Mouse (Mus musculus): Measurements from ENCODE around the gene Dap3. TPM values are rescaled to one million over a fixed set of nuclear protein-coding genes. Genes with fewer than 3 reads are reported as not detected.
A peak's percentile ranks its signal among the peaks of the same experiment; 100 is the strongest.

Dap3 gene
- total and polyA plus RNA-seq, 2 experiments from 2014 or later, result 53.5 to 111 TPM

DNA sequence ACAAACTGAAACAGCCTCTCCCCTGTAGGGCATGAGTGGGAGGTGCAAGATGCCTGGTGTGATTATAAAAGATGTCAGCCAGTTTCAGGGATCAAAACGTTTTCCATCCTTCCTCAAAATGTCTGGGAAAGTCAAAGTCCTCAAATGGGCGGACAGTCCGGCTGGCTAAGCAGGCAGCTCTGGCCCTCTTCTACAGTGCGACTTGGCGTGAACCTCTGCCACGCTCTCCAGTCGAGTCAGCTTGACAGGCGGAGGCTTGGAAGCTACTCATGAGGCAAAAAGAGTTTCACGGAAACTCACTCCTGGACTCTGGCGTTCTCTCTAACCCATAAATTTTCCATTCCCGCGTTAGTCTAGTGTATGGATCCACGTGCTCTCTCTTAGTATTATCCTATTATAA, 32.0 kb downstream of the Dap3 start:
- no peak overlapping the region for H3K4me2 ChIP-seq (ENCODE audit: low read depth, low read length, poor library complexity, severe bottlenecking)
- WGBS, result 82% methylated on average over 13 of the region's 13 CpGs
- no peak for TF ChIP-seq CTCF (IDR thresholded peaks at IDR 0.05)
- no peak overlapping the region for H3K4me3 ChIP-seq (ENCODE audit: low read depth, low read length)
- no peaks in the 10 kb centered on the region for H3K27me3 ChIP-seq (ENCODE audit: insufficient read depth, low read length)
- H3K9ac ChIP-seq (replicated peaks; ENCODE audit: low read length, poor library complexity, severe bottlenecking), result no peak overlapping the region
- ATAC-seq (ENCODE audit: low FRiP score) (no peak), DNase-seq (ENCODE audit: low spot score) (no peak)
- H3K36me3 ChIP-seq (ENCODE audit: insufficient read depth, low read length), result peaks cover 22% of the 10 kb centered on the region
- H3K4me1 ChIP-seq (ENCODE audit: insufficient read depth, low read length), result 0 out of 2 replicates have a peak, but pooled peaks cover 4% of the 10 kb centered on the region
- H3K27ac ChIP-seq (ENCODE audit: low read depth, low read length), result no peak overlapping the region
- H3K9me3 ChIP-seq (ENCODE audit: low read length), result no peaks in the 10 kb centered on the region

DNA sequence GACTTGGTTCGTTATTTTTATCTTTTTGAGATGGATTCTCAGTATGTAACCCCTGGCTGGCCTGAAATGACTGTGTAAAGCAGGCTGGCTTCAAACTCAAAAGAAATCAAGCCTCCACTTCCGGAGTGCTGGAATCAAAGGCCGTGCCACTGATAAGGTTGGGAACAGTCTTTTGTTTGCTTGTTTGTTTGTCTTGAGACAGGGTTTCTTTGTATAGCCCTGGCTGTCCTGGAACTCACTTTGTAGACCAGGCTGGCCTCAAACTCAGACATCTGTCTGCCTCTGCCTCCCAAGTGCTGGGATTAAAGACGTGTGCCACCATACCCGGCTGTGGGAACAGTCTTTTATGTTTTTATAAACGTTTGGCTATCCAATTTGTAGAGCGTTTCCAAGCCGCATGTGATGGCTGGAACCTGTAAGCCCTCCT, 36.6 kb downstream of the Dap3 start:
- peak; percentile 14; the same call in 1 of the 2 replicates for ATAC-seq (ENCODE audit: low FRiP score)

DNA sequence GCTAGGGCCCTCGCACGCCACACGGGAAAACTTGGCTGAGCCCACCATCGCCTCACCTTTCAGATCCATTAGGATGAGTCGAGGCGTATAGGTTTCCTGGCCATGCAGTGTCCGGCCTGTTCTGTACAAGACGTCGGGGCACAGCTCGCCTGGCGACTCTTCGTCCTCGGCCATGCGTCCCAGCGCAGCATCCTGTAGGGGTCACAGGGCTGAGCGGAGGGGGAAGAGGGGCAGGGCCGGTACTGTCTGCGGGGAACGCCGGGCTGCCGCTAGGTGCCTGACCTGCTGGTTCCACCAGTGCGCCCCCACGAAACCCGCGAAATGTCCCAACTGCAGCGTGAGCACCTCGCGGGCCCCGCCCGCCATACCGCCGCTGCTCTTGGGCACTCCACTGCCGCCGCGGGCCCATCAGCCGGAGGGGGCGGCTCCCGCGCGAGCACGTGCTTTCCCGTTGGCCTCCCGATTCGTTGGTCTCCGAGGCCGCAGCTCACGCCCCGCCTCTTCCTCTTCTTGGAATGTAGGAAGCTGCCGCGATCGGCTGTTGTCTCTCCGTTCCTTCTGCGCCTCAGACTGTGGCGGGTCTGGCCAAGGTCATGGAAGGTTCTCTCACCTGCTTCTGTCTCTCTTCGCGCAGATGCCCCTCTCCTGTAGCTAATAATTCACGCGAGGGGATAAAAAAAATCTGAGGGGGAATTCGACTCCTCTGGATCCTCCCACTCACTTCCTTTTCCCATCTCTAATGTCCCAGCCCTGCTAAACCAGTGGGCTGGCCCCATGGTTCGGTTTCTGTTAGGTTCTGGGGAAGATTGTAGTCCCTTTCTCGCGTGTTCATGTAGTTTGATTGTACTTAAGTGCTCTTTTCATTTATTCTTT, 37.2 kb downstream of the Dap3 start, which contains the start of gene Msto1:
Msto1 (minus strand) TSS at position 489 of the 873 bp plus-strand sequence.
- DNase-seq (ENCODE audit: low spot score), result peak; percentile 94
- Histone ChIP-seq H3K4me2 (ENCODE audit: low read depth, low read length, poor library complexity, severe bottlenecking) (peak within 1 kb of the TSS; percentile 63), H3K36me3 (ENCODE audit: insufficient read depth, low read length) (peaks cover 32% of the 10 kb centered on the region), H3K27ac (ENCODE audit: low read depth, low read length) (peak within 1 kb of the TSS; percentile 85), H3K9me3 (ENCODE audit: low read length) (no peaks in the 10 kb centered on the region), H3K27me3 (ENCODE audit: insufficient read depth, low read length) (no peaks in the 10 kb centered on the region), H3K4me3 (ENCODE audit: low read depth, low read length) (peak within 1 kb of the TSS; percentile 69), H3K4me1 (ENCODE audit: insufficient read depth, low read length) (peaks cover 7% of the 10 kb centered on the region; the same call in 1 of the 2 replicates), H3K9ac (replicated peaks; ENCODE audit: low read length, poor library complexity, severe bottlenecking) (peak within 1 kb of the TSS; percentile 73)
- peak; percentile 96 for ATAC-seq (ENCODE audit: low FRiP score)
- TF ChIP-seq CTCF (IDR thresholded peaks at IDR 0.05), result peak; percentile 22
- WGBS, result under 1% methylated on average over 46 of the region's 62 CpGs

More for the DNA sequence above, 36.6 kb downstream of the Dap3 start:
- Histone ChIP-seq H3K9me3 (ENCODE audit: low read length) (no peaks in the 10 kb centered on the region), H3K36me3 (ENCODE audit: insufficient read depth, low read length) (peaks cover 26% of the 10 kb centered on the region), H3K9ac (replicated peaks; ENCODE audit: low read length, poor library complexity, severe bottlenecking) (peak overlapping the region; percentile 73), H3K4me2 (ENCODE audit: low read depth, low read length, poor library complexity, severe bottlenecking) (peak overlapping the region; percentile 63), H3K27ac (ENCODE audit: low read depth, low read length) (peak overlapping the region; percentile 85), H3K4me1 (ENCODE audit: insufficient read depth, low read length) (peaks cover 7% of the 10 kb centered on the region; the same call in 1 of the 2 replicates), H3K4me3 (ENCODE audit: low read depth, low read length) (peak overlapping the region; percentile 69), H3K27me3 (ENCODE audit: insufficient read depth, low read length) (no peaks in the 10 kb centered on the region)
- DNase-seq (ENCODE audit: low spot score), result no peak
- WGBS, result 20% methylated on average over 8 of the region's 8 CpGs
- no peak for TF ChIP-seq CTCF (IDR thresholded peaks at IDR 0.05)

DNA sequence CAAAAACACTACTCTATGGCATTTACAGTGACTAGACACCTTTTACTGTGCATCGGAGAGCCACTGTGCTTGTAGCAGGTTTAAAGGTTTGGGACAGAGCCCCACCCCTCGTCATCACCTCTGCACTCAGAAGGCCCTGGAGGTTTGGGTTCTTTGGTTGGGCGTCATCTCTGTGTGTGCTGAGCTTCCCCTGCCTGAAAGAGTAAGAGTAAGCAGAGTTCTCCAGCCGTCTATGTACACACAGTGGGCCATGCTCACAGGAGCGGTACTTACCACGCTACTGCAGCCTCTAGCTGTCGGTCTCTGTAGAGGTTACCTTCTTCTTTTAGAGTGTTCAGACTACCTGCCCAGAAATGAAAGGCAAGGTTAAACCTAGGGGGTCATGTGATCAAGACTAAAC, 38.4 kb downstream of the Dap3 start:
- DNase-seq (ENCODE audit: low spot score) (no peak), ATAC-seq (ENCODE audit: low FRiP score) (no peak)
- Histone ChIP-seq H3K36me3 (ENCODE audit: insufficient read depth, low read length) (peaks cover 44% of the 10 kb centered on the region), H3K4me2 (ENCODE audit: low read depth, low read length, poor library complexity, severe bottlenecking) (peak overlapping the region; percentile 63; the same call in 1 of the 2 replicates), H3K27ac (ENCODE audit: low read depth, low read length) (no peak overlapping the region), H3K9me3 (ENCODE audit: low read length) (no peaks in the 10 kb centered on the region), H3K9ac (replicated peaks; ENCODE audit: low read length, poor library complexity, severe bottlenecking) (no peak overlapping the region), H3K4me3 (ENCODE audit: low read depth, low read length) (no peak overlapping the region), H3K27me3 (ENCODE audit: insufficient read depth, low read length) (no peaks in the 10 kb centered on the region), H3K4me1 (ENCODE audit: insufficient read depth, low read length) (peaks cover 7% of the 10 kb centered on the region; the same call in 1 of the 2 replicates)
- TF ChIP-seq CTCF (IDR thresholded peaks at IDR 0.05), result no peak
- 94% methylated on average over 7 of the region's 7 CpGs for WGBS

DNA sequence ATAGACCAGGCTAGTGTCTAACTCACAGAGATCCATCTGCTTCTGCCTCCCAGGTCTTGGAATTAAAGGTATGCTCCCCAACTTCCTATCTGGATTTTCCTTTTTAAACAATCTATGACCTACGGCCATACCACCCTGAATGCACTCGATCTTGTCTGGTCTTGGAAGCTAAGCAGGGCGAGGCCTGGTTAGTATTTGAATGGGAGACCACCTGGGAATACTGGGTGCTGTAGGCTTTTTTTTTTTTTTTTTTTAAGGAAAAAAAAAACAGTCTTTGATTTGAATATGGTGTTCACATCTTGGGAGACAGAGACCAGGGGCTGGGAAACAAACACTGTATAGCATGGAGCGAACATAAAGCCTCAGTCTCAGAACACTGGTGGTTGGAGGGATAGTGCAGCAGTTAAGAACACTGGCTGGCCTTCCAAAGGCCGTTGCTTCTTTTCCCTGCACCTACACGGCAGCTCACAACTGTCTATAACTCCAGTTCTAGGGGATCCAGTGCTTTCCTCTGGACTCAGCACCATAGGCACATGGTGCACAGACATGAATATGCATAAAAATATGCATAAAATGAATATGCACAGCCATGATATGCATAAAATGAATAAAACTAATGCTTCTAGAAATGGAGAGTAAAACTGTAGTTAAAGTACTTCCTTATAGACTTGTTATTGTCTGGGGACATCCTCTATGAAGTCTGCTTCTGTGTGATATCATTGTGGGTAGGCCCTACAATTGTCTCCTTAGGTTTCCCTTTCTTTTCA, 44.4 kb downstream of the Dap3 start:
- no peak overlapping the region for H3K4me3 ChIP-seq (ENCODE audit: low read depth, low read length)
- ATAC-seq (ENCODE audit: low FRiP score) (no peak), DNase-seq (ENCODE audit: low spot score) (no peak)
- no peak overlapping the region for H3K4me2 ChIP-seq (ENCODE audit: low read depth, low read length, poor library complexity, severe bottlenecking)
- no peak for TF ChIP-seq CTCF (IDR thresholded peaks at IDR 0.05)
- peaks cover 74% of the 10 kb centered on the region for H3K36me3 ChIP-seq (ENCODE audit: insufficient read depth, low read length)
- H3K9ac ChIP-seq (replicated peaks; ENCODE audit: low read length, poor library complexity, severe bottlenecking), result no peak overlapping the region
- H3K9me3 ChIP-seq (ENCODE audit: low read length), result no peaks in the 10 kb centered on the region
- 88% methylated on average over 6 of the region's 6 CpGs for WGBS
- H3K27me3 ChIP-seq (ENCODE audit: insufficient read depth, low read length), result no peaks in the 10 kb centered on the region
- H3K27ac ChIP-seq (ENCODE audit: low read depth, low read length), result no peak overlapping the region
- H3K4me1 ChIP-seq (ENCODE audit: insufficient read depth, low read length), result no peaks in the 10 kb centered on the region

Data from midbrain, postnatal 0 days (tissue).